Mouse (Mus musculus) forebrain, embryonic 14.5 days (tissue): ENCODE data around the gene Tmem161a. TPM values are rescaled to one million over a fixed set of nuclear protein-coding genes. Genes with fewer than 3 reads are reported as not detected.

Experiments used
- ATAC-seq: fragments of 200-750 bp; cut with Nextera tagmentation; 2 replicates; pipeline ENCODE4 v1.8.0; 2017; ENCODE audit warnings: mild to moderate bottlenecking, moderate library complexity
- DNase-seq: peaks from one replicate; pipeline ENCODE4 v3.0.0-alpha.2; 2015; ENCODE audit warnings: low spot score
- H3K27ac ChIP-seq: fragments of 300-500 bp; sonication (generic); 2 replicates; pipeline ENCODE4 v1.5.1; 2014; ENCODE audit warnings: low read depth, mild to moderate bottlenecking, control low read depth, low read length, moderate library complexity
- H3K27me3 ChIP-seq: fragments of 300-500 bp; sonication (generic); replicated peaks from 2 replicates; pipeline ENCODE4 v1.6.1; 2014; ENCODE audit warnings: low read length, control low read depth, mixed read lengths; ENCODE audit not compliant: control insufficient read depth, insufficient read depth
- H3K36me3 ChIP-seq: fragments of 300-500 bp; sonication (generic); 2 replicates; pipeline ENCODE4 v1.6.1; 2014; ENCODE audit warnings: low read length, control low read depth; ENCODE audit not compliant: control insufficient read depth, insufficient read depth
- H3K4me1 ChIP-seq: fragments of 300-500 bp; sonication (generic); 2 replicates; pipeline ENCODE4 v1.6.1; 2014; ENCODE audit warnings: antibody characterized with exemption, low read length, control low read depth; ENCODE audit not compliant: control insufficient read depth, insufficient read depth
- H3K4me2 ChIP-seq: fragments of 300-500 bp; sonication (generic); 2 replicates; pipeline ENCODE4 v1.6.1; 2014; ENCODE audit warnings: mild to moderate bottlenecking, control low read depth, low read length
- H3K4me3 ChIP-seq: fragments of 300-500 bp; sonication (generic); 2 replicates; pipeline ENCODE4 v1.5.1; 2014; ENCODE audit warnings: low read depth, low read length, control low read depth
- H3K9ac ChIP-seq: fragments of 300-500 bp; sonication (generic); 2 replicates; pipeline ENCODE4 v1.6.1; 2014; ENCODE audit warnings: mild to moderate bottlenecking, low read length, control low read depth, moderate library complexity
- H3K9me3 ChIP-seq: fragments of 300-500 bp; sonication (generic); replicated peaks from 2 replicates; pipeline ENCODE4 v1.6.1; 2016; ENCODE audit warnings: low read length, control low read depth, mixed read lengths; ENCODE audit not compliant: control insufficient read depth
- WGBS: fragments of 180-500 bp; shearing (Covaris S2); extraction: QIAGEN DNeasy Blood & Tissue Kit; methylation state at CpG from one replicate; pipeline ENCODE4 v1.1.7; 2014; 5-methylcytosine and 5-hydroxymethylcytosine counted together
- polyA plus RNA-seq: library from polyadenylated mRNA; unstranded; fragments of >200 nt; fragmentation: Nextera tagmentation; extraction: Ambion mirVana; gene quantifications from 2 replicates; pipeline ENCODE4 v1.2.1, GENCODE M21; 2014

The Tmem161a gene
- polyA plus RNA-seq, 1 experiment from 2014 or later = 36.7 TPM

GRCm38 (mm10) chr8:70194191-70194590 lies 22.0 kb downstream of the Tmem161a start:
- no peak overlapping the region for H3K27ac ChIP-seq
- 91% methylated on average over 3 of the region's 3 CpGs for WGBS
- H3K36me3 ChIP-seq = no peaks in the 10 kb centered on the region
- no peak for DNase-seq
- H3K9ac ChIP-seq = no peak overlapping the region
- no peaks in the 10 kb centered on the region for H3K27me3 ChIP-seq
- H3K9me3 ChIP-seq = no peaks in the 10 kb centered on the region
- no peak overlapping the region for H3K4me2 ChIP-seq
- ATAC-seq = no peak
- no peaks in the 10 kb centered on the region for H3K4me1 ChIP-seq
- no peak overlapping the region for H3K4me3 ChIP-seq

GRCm38 (mm10) chr8:70195762-70196161 lies 23.6 kb downstream of the Tmem161a start:
- WGBS = 73% methylated on average over 2 of the region's 2 CpGs
- Histone ChIP-seq H3K9ac (no peak overlapping the region), H3K9me3 (no peaks in the 10 kb centered on the region), H3K4me1 (no peaks in the 10 kb centered on the region), H3K36me3 (no peaks in the 10 kb centered on the region), H3K4me2 (no peak overlapping the region), H3K4me3 (no peak overlapping the region), H3K27ac (no peak overlapping the region), H3K27me3 (no peaks in the 10 kb centered on the region)
- DNase-seq = no peak
- ATAC-seq = no peak

GRCm38 (mm10) chr8:70197603-70198002 lies 25.4 kb downstream of the Tmem161a start:
- no peak for DNase-seq
- WGBS = 34% methylated on average over 7 of the region's 7 CpGs
- Histone ChIP-seq H3K9me3 (no peaks in the 10 kb centered on the region), H3K36me3 (no peaks in the 10 kb centered on the region), H3K9ac (no peak overlapping the region), H3K4me3 (no peak overlapping the region), H3K27me3 (no peaks in the 10 kb centered on the region), H3K4me2 (no peak overlapping the region), H3K27ac (no peak overlapping the region), H3K4me1 (no peaks in the 10 kb centered on the region)
- ATAC-seq = no peak

- ATAC-seq = peak; percentile 84
These were observed 28.0 kb downstream of the Tmem161a start for GRCm38 (mm10) chr8:70200098-70200681.

GRCm38 (mm10) chr8:70201417-70201816 lies 29.3 kb downstream of the Tmem161a start:
- Histone ChIP-seq H3K9me3 (no peaks in the 10 kb centered on the region), H3K27me3 (no peaks in the 10 kb centered on the region), H3K9ac (no peak overlapping the region), H3K27ac (no peak overlapping the region), H3K36me3 (no peaks in the 10 kb centered on the region), H3K4me2 (no peak overlapping the region), H3K4me3 (no peak overlapping the region), H3K4me1 (no peaks in the 10 kb centered on the region)
- DNase-seq (no peak), ATAC-seq (no peak)
- 87% methylated on average over 3 of the region's 3 CpGs for WGBS

More at GRCm38 (mm10) chr8:70200098-70200681, 28.0 kb downstream of the Tmem161a start:
- Histone ChIP-seq H3K9me3 (no peaks in the 10 kb centered on the region), H3K4me3 (no peak overlapping the region), H3K4me1 (no peaks in the 10 kb centered on the region), H3K4me2 (no peak overlapping the region), H3K27ac (0 out of 2 replicates have a peak overlapping the region, but pooled peaks have one; percentile 35), H3K27me3 (no peaks in the 10 kb centered on the region), H3K9ac (no peak overlapping the region), H3K36me3 (no peaks in the 10 kb centered on the region)
- peak; percentile 65 for DNase-seq
- 74% methylated on average over 5 of the region's 5 CpGs for WGBS

- H3K4me3 ChIP-seq = no peak overlapping the region
- no peak overlapping the region for H3K27ac ChIP-seq
- H3K9me3 ChIP-seq = no peaks in the 10 kb centered on the region
- H3K4me1 ChIP-seq = no peaks in the 10 kb centered on the region
- WGBS = 65% methylated on average over 4 of the region's 4 CpGs
- no peak for DNase-seq
- no peak for ATAC-seq
- no peaks in the 10 kb centered on the region for H3K36me3 ChIP-seq
- H3K27me3 ChIP-seq = no peaks in the 10 kb centered on the region
- H3K4me2 ChIP-seq = no peak overlapping the region
- no peak overlapping the region for H3K9ac ChIP-seq
These were observed 30.9 kb downstream of the Tmem161a start for GRCm38 (mm10) chr8:70203072-70203471.

GRCm38 (mm10) chr8:70204757-70205156 lies 32.6 kb downstream of the Tmem161a start:
- H3K4me1 ChIP-seq = no peaks in the 10 kb centered on the region
- H3K4me2 ChIP-seq = no peak overlapping the region
- ATAC-seq (no peak), DNase-seq (no peak)
- 64% methylated on average over 1 of the region's 1 CpGs for WGBS
- no peaks in the 10 kb centered on the region for H3K27me3 ChIP-seq
- H3K4me3 ChIP-seq = no peak overlapping the region
- no peaks in the 10 kb centered on the region for H3K36me3 ChIP-seq
- no peak overlapping the region for H3K9ac ChIP-seq
- no peaks in the 10 kb centered on the region for H3K9me3 ChIP-seq
- H3K27ac ChIP-seq = no peak overlapping the region

- Histone ChIP-seq H3K4me2 (no peak overlapping the region), H3K9me3 (no peaks in the 10 kb centered on the region), H3K27ac (no peak overlapping the region), H3K36me3 (no peaks in the 10 kb centered on the region), H3K4me3 (no peak overlapping the region), H3K4me1 (peaks cover 5% of the 10 kb centered on the region; the same call in 1 of the 2 replicates), H3K27me3 (no peaks in the 10 kb centered on the region), H3K9ac (no peak overlapping the region)
- WGBS = 44% methylated on average over 1 of the region's 1 CpGs
- DNase-seq = no peak
- no peak for ATAC-seq
These were observed 36.0 kb downstream of the Tmem161a start for GRCm38 (mm10) chr8:70208130-70208529.

- H3K9ac ChIP-seq = no peak overlapping the region
- WGBS = 34% methylated on average over 8 of the region's 8 CpGs
These were observed 38.4 kb downstream of the Tmem161a start for GRCm38 (mm10) chr8:70210538-70210937.

More at GRCm38 (mm10) chr8:70210538-70210937, 38.4 kb downstream of the Tmem161a start:
- Histone ChIP-seq H3K4me3 (no peak overlapping the region), H3K4me2 (no peak overlapping the region), H3K27ac (no peak overlapping the region), H3K9me3 (no peaks in the 10 kb centered on the region), H3K4me1 (peaks cover 7% of the 10 kb centered on the region; the same call in 1 of the 2 replicates), H3K36me3 (no peaks in the 10 kb centered on the region), H3K27me3 (no peaks in the 10 kb centered on the region)
- no peak for DNase-seq
- ATAC-seq = no peak
